Mouse (Mus musculus): Measurements from ENCODE around the gene Dcun1d4. TPM values are rescaled to one million over a fixed set of nuclear protein-coding genes. Genes with fewer than 3 reads are reported as not detected.
"Not testable (repeated sequence)": the region's sequence is repeated elsewhere in the genome, so short reads cannot be mapped to it uniquely, and the experiment has no call there.

Dcun1d4 gene
- polyA plus RNA-seq, 1 experiment from 2014 or later = 62.2 TPM

DNA sequence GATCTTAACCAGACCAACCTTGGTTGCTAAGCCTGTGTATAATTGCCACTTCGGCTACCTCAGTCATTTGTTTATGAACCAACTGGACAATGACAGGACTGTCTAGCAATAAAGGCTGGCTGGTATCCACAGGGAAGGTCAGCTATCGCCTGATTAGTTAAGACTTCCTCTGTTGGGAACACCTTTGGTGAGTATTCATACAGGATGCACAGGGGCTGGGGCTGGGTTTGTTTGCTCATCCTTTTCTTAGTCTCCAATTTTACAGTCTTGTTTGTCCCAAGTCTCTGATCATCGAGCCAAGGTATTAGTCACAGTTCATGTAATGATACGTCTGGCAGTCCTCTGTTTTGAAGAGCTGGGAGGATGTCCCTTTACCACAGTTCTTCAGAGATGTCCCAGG, 86.1 kb downstream of the Dcun1d4 start:
- no peak overlapping the region for H3K27ac ChIP-seq (replicated peaks; ENCODE audit: low read depth, low read length)
- no peaks in the 10 kb centered on the region for H3K27me3 ChIP-seq (ENCODE audit: control insufficient read depth, insufficient read depth, low read length)
- DNase-seq = no peak
- WGBS = 84% methylated on average over 4 of the region's 4 CpGs
- no peak for ATAC-seq (ENCODE audit: low FRiP score, low TSS enrichment)
- H3K4me3 ChIP-seq (replicated peaks; ENCODE audit: low read depth, low read length) = no peak overlapping the region
- H3K9me3 ChIP-seq (ENCODE audit: control insufficient read depth, low read length) = no peaks in the 10 kb centered on the region
- no peaks in the 10 kb centered on the region for H3K36me3 ChIP-seq (ENCODE audit: control insufficient read depth, insufficient read depth, low read length)
- H3K9ac ChIP-seq (replicated peaks; ENCODE audit: low read length) = no peak overlapping the region
- no peaks in the 10 kb centered on the region for H3K4me1 ChIP-seq (ENCODE audit: control insufficient read depth, insufficient read depth, low read length)
- no peak overlapping the region for H3K4me2 ChIP-seq (ENCODE audit: low read length)

GRCm38 (mm10) chr5:73569181-73569580, 88.4 kb downstream of the Dcun1d4 start:
- Histone ChIP-seq H3K4me1 (ENCODE audit: control insufficient read depth, insufficient read depth, low read length) (no peaks in the 10 kb centered on the region), H3K36me3 (ENCODE audit: control insufficient read depth, insufficient read depth, low read length) (no peaks in the 10 kb centered on the region), H3K9me3 (ENCODE audit: control insufficient read depth, low read length) (no peaks in the 10 kb centered on the region), H3K27me3 (ENCODE audit: control insufficient read depth, insufficient read depth, low read length) (no peaks in the 10 kb centered on the region), H3K4me3 (replicated peaks; ENCODE audit: low read depth, low read length) (no peak overlapping the region), H3K9ac (replicated peaks; ENCODE audit: low read length) (no peak overlapping the region), H3K4me2 (ENCODE audit: low read length) (no peak overlapping the region), H3K27ac (replicated peaks; ENCODE audit: low read depth, low read length) (no peak overlapping the region)
- ATAC-seq (ENCODE audit: low FRiP score, low TSS enrichment) = no peak
- no peak for DNase-seq
- 80% methylated on average over 5 of the region's 5 CpGs for WGBS

- H3K4me1 ChIP-seq (ENCODE audit: control insufficient read depth, insufficient read depth, low read length) = no peaks in the 10 kb centered on the region
- H3K9ac ChIP-seq (replicated peaks; ENCODE audit: low read length) = no peak overlapping the region
- ATAC-seq (ENCODE audit: low FRiP score, low TSS enrichment) (no peak), DNase-seq (no peak)
- H3K4me2 ChIP-seq (ENCODE audit: low read length) = no peak overlapping the region
- no peak overlapping the region for H3K4me3 ChIP-seq (replicated peaks; ENCODE audit: low read depth, low read length)
- no peaks in the 10 kb centered on the region for H3K9me3 ChIP-seq (ENCODE audit: control insufficient read depth, low read length)
- no peaks in the 10 kb centered on the region for H3K36me3 ChIP-seq (ENCODE audit: control insufficient read depth, insufficient read depth, low read length)
- WGBS = 91% methylated on average over 6 of the region's 6 CpGs
- no peak overlapping the region for H3K27ac ChIP-seq (replicated peaks; ENCODE audit: low read depth, low read length)
- H3K27me3 ChIP-seq (ENCODE audit: control insufficient read depth, insufficient read depth, low read length) = no peaks in the 10 kb centered on the region
Measured at GRCm38 (mm10) chr5:73571395-73572156, 90.8 kb downstream of the Dcun1d4 start.

GRCm38 (mm10) chr5:73572846-73573245, 92.0 kb downstream of the Dcun1d4 start:
- ATAC-seq (ENCODE audit: low FRiP score, low TSS enrichment) = no peak
- H3K27me3 ChIP-seq (ENCODE audit: control insufficient read depth, insufficient read depth, low read length) = no peaks in the 10 kb centered on the region
- WGBS = 90% methylated on average over 2 of the region's 2 CpGs
- H3K9me3 ChIP-seq (ENCODE audit: control insufficient read depth, low read length) = no peaks in the 10 kb centered on the region
- H3K36me3 ChIP-seq (ENCODE audit: control insufficient read depth, insufficient read depth, low read length) = no peaks in the 10 kb centered on the region
- no peak overlapping the region for H3K9ac ChIP-seq (replicated peaks; ENCODE audit: low read length)
- no peak overlapping the region for H3K27ac ChIP-seq (replicated peaks; ENCODE audit: low read depth, low read length)
- no peak for DNase-seq
- no peak overlapping the region for H3K4me3 ChIP-seq (replicated peaks; ENCODE audit: low read depth, low read length)
- H3K4me1 ChIP-seq (ENCODE audit: control insufficient read depth, insufficient read depth, low read length) = no peaks in the 10 kb centered on the region
- no peak overlapping the region for H3K4me2 ChIP-seq (ENCODE audit: low read length)

DNA sequence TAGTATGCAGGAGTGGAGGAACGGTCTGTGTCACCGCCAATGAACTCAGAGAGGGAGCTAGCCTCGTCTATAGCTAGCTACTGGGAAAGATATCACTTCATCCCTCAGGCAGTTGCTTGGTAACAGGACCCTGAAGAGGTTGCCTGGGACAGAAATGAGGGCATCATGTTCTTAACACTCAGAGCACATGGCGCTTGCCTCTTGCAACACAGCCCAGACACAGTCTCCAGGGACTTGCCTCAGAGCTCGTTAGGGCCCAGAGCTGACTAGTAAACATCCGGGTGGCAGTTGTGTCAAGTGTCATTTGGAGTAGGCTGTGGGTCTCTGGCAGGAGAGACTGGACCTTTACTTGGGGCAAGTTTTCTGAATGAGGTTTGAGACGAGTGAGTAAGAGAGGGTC, 93.0 kb downstream of the Dcun1d4 start:
- Histone ChIP-seq H3K4me1 (ENCODE audit: control insufficient read depth, insufficient read depth, low read length) (no peaks in the 10 kb centered on the region), H3K27ac (replicated peaks; ENCODE audit: low read depth, low read length) (no peak overlapping the region), H3K9me3 (ENCODE audit: control insufficient read depth, low read length) (no peaks in the 10 kb centered on the region), H3K4me3 (replicated peaks; ENCODE audit: low read depth, low read length) (no peak overlapping the region), H3K36me3 (ENCODE audit: control insufficient read depth, insufficient read depth, low read length) (no peaks in the 10 kb centered on the region), H3K9ac (replicated peaks; ENCODE audit: low read length) (no peak overlapping the region), H3K4me2 (ENCODE audit: low read length) (no peak overlapping the region), H3K27me3 (ENCODE audit: control insufficient read depth, insufficient read depth, low read length) (no peaks in the 10 kb centered on the region)
- WGBS = 79% methylated on average over 7 of the region's 7 CpGs
- DNase-seq = no peak
- ATAC-seq (ENCODE audit: low FRiP score, low TSS enrichment) = no peak

GRCm38 (mm10) chr5:73574616-73575015, 93.8 kb downstream of the Dcun1d4 start:
- WGBS = 83% methylated on average over 4 of the region's 4 CpGs
- no peak overlapping the region for H3K4me3 ChIP-seq (replicated peaks; ENCODE audit: low read depth, low read length)
- H3K36me3 ChIP-seq (ENCODE audit: control insufficient read depth, insufficient read depth, low read length) = no peaks in the 10 kb centered on the region
- no peak for ATAC-seq (ENCODE audit: low FRiP score, low TSS enrichment)
- no peak overlapping the region for H3K4me2 ChIP-seq (ENCODE audit: low read length)
- H3K4me1 ChIP-seq (ENCODE audit: control insufficient read depth, insufficient read depth, low read length) = no peaks in the 10 kb centered on the region
- H3K9me3 ChIP-seq (ENCODE audit: control insufficient read depth, low read length) = no peaks in the 10 kb centered on the region
- H3K27ac ChIP-seq (replicated peaks; ENCODE audit: low read depth, low read length) = no peak overlapping the region
- H3K9ac ChIP-seq (replicated peaks; ENCODE audit: low read length) = no peak overlapping the region
- DNase-seq = no peak
- H3K27me3 ChIP-seq (ENCODE audit: control insufficient read depth, insufficient read depth, low read length) = no peaks in the 10 kb centered on the region

- Histone ChIP-seq H3K9me3 (ENCODE audit: control insufficient read depth, low read length) (no peaks in the 10 kb centered on the region), H3K4me1 (ENCODE audit: control insufficient read depth, insufficient read depth, low read length) (no peaks in the 10 kb centered on the region), H3K27ac (replicated peaks; ENCODE audit: low read depth, low read length) (no peak overlapping the region), H3K27me3 (ENCODE audit: control insufficient read depth, insufficient read depth, low read length) (no peaks in the 10 kb centered on the region), H3K4me3 (replicated peaks; ENCODE audit: low read depth, low read length) (no peak overlapping the region), H3K36me3 (ENCODE audit: control insufficient read depth, insufficient read depth, low read length) (no peaks in the 10 kb centered on the region), H3K4me2 (ENCODE audit: low read length) (no peak overlapping the region), H3K9ac (replicated peaks; ENCODE audit: low read length) (no peak overlapping the region)
- ATAC-seq (ENCODE audit: low FRiP score, low TSS enrichment) (no peak), DNase-seq (peak; percentile 4)
- 63% methylated on average over 7 of the region's 7 CpGs for WGBS
Measured at GRCm38 (mm10) chr5:73576708-73577107, 95.9 kb downstream of the Dcun1d4 start.

DNA sequence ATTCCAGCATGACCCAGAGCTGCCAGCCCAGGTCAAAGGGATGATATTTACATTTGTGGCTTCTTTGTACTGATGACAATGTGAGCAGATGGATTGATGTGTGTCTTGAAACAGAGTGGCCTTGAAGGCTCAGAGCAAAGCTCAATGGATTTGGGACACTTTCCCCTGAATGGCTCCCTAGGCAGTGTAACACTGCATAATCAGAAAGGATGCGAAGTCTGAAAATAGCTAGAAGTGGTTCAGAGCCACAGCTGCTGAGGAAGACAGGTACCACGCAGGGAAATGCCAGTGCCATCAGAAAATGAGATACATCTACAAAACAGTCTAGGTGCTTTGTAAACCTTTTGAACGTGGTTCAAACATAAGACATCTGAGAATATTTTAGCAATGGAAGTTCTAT, 97.3 kb downstream of the Dcun1d4 start:
- WGBS = 78% methylated on average over 3 of the region's 3 CpGs
- H3K4me1 ChIP-seq (ENCODE audit: control insufficient read depth, insufficient read depth, low read length) = no peaks in the 10 kb centered on the region
- DNase-seq (no peak), ATAC-seq (ENCODE audit: low FRiP score, low TSS enrichment) (no peak)
- no peak overlapping the region for H3K4me3 ChIP-seq (replicated peaks; ENCODE audit: low read depth, low read length)
- H3K9me3 ChIP-seq (ENCODE audit: control insufficient read depth, low read length) = no peaks in the 10 kb centered on the region
- H3K27ac ChIP-seq (replicated peaks; ENCODE audit: low read depth, low read length) = no peak overlapping the region
- no peaks in the 10 kb centered on the region for H3K27me3 ChIP-seq (ENCODE audit: control insufficient read depth, insufficient read depth, low read length)
- H3K36me3 ChIP-seq (ENCODE audit: control insufficient read depth, insufficient read depth, low read length) = no peaks in the 10 kb centered on the region
- H3K4me2 ChIP-seq (ENCODE audit: low read length) = no peak overlapping the region
- no peak overlapping the region for H3K9ac ChIP-seq (replicated peaks; ENCODE audit: low read length)

DNA sequence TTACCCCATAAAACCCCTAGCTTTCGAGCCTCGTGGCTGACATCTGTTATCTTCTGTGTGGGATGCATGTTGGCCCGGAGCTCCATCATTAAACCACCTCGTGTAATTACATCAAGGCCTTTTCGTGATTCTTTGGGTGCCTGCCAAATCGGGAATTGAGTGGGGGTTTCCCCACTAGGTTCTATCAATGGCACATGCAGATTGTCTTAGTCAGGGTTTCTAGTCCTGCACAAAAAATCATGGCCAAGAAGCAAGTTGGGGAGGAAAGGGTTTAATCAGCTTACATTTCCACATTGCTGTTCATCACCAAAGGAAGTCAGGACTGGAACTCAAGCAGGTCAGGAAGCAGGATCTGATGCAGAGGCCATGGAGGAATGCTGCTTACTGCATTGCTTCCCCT, 103.2 kb downstream of the Dcun1d4 start:
- not testable (repeated sequence) for H3K36me3 ChIP-seq (ENCODE audit: control insufficient read depth, insufficient read depth, low read length); H3K4me3 ChIP-seq (replicated peaks; ENCODE audit: low read depth, low read length); H3K4me2 ChIP-seq (ENCODE audit: low read length); H3K4me1 ChIP-seq (ENCODE audit: control insufficient read depth, insufficient read depth, low read length); ATAC-seq (ENCODE audit: low FRiP score, low TSS enrichment); DNase-seq; H3K9ac ChIP-seq (replicated peaks; ENCODE audit: low read length); H3K27me3 ChIP-seq (ENCODE audit: control insufficient read depth, insufficient read depth, low read length); H3K9me3 ChIP-seq (ENCODE audit: control insufficient read depth, low read length); H3K27ac ChIP-seq (replicated peaks; ENCODE audit: low read depth, low read length)
- 77% methylated on average over 6 of the region's 6 CpGs for WGBS

Measured in midbrain, embryonic 14.5 days (tissue).